Mouse (Mus musculus) ovary, adult 18-20 months (tissue): ENCODE measurements around the gene Sorbs2.

Experiments
- DNase-seq: peaks from one replicate; pipeline ENCODE4 v3.0.0; 2022; ENCODE audit warnings: low spot score, mixed read lengths

Sorbs2 gene

GRCm38 (mm10) chr8:45682845-45683383 lies 175.3 kb downstream of the Sorbs2 start:
- DNase-seq = no peak

GRCm38 (mm10) chr8:45687942-45688695 lies 180.5 kb downstream of the Sorbs2 start:
- DNase-seq = no peak

DNA sequence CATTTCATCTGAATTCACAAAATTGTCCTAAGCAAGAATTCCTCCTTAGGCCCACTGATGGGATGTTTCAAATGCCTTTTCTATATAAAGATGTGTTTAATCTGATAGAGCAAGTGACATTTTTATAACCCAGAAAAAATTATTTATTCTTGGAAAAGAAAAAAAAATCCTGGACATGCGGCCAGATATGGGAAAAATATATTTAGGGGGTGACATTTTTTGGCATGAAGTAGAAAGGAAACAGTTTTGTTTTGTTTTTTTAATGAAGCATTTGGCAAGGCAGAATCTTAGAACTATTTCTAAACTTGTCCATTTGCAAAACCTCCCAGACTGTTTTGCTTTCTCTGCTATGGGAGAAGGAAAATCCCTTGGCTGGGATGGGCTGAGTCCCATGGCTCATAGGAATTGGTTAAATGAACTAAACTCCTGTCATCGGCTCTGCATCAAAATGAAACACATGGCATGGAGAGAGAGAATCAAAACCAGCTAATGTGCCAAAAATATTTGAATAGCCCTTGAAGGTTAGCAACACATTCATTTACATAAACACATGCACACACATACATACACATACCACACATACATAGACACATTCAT lies 182.1 kb downstream of the Sorbs2 start:
- no peak for DNase-seq

DNA sequence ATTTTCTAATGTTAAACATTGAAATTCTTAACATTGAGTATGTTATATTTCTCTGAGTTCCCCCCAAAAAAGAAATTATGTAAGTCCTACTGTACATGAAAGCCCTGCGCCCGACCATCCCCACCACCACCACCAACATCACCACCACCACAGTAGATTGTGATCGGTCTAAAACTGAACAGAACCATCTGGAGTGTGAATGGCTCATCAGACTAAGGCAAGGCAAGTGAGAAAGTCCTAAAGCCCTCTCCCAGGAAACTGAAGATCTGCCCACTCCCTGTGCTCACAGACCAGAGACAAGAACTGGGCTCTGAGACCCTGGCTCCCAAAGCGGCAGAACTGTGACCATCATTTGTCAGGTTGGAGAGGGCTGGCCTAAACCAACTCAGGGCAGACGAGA lies 192.5 kb downstream of the Sorbs2 start:
- DNase-seq = no peak

GRCm38 (mm10) chr8:45703700-45704101 lies 196.1 kb downstream of the Sorbs2 start:
- DNase-seq = no peak

- no peak for DNase-seq
These were observed 201.5 kb downstream of the Sorbs2 start for GRCm38 (mm10) chr8:45709098-45709497.

- DNase-seq = no peak
These were observed 202.1 kb downstream of the Sorbs2 start for GRCm38 (mm10) chr8:45709734-45710133.

DNA sequence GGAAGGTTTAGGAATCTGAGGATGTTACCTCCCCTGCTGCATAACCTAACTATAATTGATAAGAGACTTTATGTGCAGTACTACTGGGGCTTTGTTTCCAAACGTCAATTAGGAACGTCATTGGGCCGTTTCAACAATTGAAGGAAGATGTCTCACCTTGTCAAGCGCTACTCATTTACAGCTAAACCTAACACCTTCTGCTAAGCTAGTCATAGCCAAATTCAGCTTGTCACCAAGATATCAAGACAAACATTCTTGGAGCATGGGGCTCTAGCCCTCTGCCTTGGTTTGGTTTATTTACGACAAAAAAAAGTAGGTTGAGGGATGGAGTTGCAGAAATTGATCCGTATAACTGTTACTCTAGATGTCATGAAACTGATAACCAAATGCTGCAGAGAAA lies 205.0 kb downstream of the Sorbs2 start:
- DNase-seq = no peak

DNA sequence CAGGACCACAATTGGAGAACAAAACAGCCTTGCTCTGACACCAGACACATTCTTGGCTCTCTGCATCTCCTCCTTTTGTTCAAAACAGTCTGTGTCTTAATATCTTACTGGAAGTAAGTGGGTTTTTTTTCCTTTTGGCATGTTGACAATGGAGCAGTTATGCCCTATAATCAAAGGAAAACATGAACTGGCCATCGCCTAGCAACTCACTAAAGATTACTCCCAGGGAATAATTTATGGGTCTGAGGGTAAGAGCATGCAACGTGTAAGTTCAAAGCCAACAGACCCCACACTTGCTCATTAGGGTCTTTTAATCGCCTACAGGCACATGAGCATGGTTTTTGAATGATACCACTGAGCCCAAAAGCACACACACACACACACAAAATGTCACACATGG lies 207.2 kb downstream of the Sorbs2 start:
- DNase-seq = no peak

GRCm38 (mm10) chr8:45715330-45716027 lies 207.9 kb downstream of the Sorbs2 start:
- no peak for DNase-seq

DNA sequence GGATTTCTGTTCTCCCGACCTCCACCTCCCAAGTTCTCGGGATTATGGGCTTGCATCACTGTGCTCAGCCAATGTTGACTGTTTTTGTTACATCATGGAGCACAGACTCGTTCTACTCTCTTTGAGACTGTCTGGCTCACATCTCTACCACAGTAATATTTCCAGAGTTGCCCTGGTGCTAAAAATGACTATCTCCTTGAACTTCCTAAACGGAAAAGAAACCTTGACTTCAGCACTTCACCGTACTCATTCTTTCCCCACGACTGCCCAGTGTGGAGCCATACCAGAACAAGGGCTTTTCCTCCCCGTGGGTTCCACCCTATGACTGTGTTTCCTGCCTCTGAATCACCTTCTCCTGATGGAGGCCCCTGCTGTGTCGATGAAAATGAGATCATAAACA lies 212.2 kb downstream of the Sorbs2 start:
- DNase-seq = no peak

DNA sequence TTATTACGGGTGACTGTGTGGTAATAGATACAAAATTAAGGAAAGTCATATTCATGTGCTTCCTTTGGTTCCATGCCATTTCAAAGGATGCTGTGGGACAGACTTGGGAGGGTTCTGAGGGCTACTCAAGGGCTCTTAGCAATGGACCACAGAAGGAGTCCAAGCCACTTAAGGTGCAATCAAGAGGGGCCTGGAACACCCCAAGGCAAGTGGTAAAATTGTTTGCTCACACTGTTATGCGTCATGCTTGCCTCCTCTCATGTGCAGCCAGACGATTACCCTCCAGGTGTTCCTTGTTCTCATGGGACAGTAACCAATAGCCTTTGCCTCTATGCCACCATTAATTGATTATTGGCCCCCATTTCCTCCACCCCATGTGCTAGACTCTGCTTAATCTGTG lies 216.6 kb downstream of the Sorbs2 start:
- DNase-seq = no peak

DNA sequence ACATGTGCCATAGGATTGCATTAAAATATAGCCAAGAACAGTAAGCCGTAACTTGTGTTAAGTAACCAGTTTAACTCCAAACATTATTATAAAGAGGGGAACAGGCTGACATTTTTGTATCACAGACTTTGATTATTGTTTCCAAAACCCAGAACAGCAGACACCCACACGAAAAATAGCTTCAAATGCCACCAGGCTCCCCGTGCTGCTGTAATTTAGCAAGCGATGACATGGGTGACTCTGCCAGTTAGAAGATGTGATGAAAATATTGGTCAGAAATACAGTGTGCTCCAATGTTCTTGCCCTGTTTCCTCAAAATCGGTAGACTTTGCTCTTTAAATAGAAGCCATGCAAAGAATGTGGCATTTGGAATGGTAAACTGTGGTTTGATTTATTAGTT lies 217.7 kb downstream of the Sorbs2 start:
- no peak for DNase-seq

GRCm38 (mm10) chr8:45729850-45730382 lies 222.3 kb downstream of the Sorbs2 start:
- DNase-seq = no peak

DNA sequence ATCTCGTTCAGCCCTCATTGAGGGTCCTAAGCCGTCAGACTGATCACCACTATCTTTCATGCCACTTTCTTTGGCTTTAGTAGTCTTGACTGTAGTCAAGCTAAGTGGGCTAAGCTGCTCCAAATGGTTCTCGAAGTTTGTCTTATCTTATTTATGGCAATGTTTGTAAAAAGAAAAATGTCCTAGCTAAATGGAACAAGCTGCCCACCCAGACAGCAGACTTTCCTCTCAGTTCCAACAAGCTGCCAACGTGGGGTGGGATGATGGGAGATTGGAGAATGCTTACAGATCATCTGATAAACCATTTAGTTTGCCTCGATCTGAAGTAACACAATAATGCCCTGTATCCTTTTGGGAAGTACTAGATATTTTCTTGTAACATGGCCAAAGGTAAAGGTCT lies 223.2 kb downstream of the Sorbs2 start:
- no peak for DNase-seq

DNA sequence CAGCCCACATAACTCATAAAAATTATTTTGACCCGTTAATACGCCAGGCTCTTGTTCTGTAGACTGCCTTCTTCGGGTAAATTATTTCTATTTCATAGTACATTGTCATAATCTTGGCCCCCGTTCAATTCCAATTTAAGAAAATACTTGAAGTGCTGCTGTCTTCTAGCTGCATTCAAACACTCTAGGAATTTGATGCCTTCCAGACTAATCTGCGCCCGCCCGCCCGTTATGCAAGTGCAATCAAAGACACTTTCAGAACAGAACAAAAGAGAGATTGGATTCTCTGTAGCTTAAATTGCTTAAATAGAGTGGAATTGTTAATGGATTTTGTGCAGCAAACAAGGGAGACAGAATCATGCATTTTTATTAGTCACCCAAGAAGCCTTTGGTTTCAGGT lies 226.5 kb downstream of the Sorbs2 start:
- no peak for DNase-seq

DNA sequence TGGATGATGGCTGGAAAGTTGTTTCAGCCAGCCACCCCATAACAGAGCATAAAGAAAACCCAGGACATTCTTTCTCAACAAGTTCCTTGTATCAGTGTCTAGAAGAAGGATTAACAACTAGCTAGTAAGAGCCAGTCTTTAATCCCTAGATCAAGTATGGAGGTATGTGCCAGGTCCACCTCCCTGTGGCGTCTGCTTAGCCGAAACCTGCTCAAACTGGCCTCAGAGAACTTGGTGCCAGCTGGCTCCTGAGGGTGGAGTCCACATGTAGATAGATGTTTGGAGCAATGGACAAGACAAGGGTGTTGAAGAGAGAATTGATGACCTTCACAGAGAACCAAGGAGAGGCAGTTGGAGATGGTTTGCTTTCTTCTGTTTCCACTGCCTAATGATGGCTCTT lies 229.7 kb downstream of the Sorbs2 start:
- no peak for DNase-seq

- DNase-seq = no peak
These were observed 235.7 kb downstream of the Sorbs2 start for GRCm38 (mm10) chr8:45743326-45743725.

- no peak for DNase-seq
These were observed 236.2 kb downstream of the Sorbs2 start for GRCm38 (mm10) chr8:45743739-45744138.

DNA sequence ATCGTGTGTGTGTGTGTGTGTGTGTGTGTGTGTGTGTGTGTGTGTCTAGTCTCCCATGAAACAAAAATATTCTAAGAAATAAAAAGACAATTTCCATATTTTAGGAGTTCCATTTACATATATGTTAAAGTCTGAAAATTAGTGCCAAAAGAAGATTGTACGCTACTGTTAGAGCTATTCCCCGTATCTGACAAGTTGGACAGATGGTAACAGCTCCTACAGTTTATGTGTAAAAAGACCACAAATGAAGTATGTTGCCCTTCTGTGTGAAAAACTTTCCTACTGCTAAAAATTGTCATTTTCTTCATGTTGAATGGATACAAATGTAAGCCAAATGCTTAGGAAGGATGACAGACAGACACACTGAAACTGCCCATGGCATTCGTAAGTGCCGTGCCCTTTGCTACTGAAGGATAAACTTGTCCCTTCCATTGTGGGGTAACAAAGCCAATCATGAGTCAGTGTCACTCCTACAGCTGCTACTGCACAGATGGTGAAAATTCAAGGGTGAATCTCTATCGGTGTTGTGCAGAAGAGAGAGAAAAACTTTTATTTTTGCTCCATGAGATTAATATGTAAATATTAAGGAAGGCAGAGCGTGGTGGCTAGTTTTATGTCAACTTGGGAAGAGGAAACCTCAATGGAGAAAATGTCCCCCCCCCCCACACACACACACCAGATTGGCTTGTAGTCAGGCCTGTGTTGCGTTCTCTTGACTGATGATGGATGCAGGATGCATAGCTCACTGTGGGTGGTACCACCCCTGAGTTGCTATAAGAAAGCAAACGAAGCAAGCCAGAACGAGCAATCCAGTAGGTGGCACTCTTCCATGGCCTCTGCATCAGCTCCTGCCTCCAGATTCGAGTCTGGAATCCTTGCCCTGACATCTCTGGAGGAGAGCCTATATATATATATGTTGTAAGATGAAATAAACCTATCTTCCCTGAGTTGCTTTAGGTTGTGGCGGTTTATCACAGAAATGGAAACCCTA lies 244.2 kb downstream of the Sorbs2 start:
- no peak for DNase-seq

- no peak for DNase-seq
These were observed 247.9 kb downstream of the Sorbs2 start for GRCm38 (mm10) chr8:45755482-45755881.

DNA sequence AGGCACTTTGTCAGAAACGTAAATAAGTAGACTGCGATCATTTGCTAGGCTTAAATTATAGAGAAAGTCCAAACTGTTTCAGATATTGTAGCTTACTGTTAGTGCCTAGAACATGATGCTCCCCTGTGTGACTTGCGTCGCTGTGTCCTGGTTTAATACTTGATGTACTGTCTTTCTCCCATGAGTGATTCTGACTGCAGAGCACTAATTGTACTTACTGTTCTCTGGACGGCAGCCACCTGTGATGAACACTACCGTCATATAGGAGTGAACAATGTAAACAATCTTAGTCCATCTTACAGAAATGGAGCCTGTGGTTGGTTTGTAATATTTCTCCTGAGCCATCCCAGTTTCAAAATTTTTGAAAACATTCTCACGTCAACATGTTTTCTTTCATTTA lies 248.4 kb downstream of the Sorbs2 start:
- DNase-seq = no peak
